In genomic region chr11:3808162-3808561, GRCm38 (mm10) we compare ENCODE assay signal across 10 mouse cellular contexts. TPM values are rescaled to one million over a fixed set of nuclear protein-coding genes. Genes with fewer than 3 reads are reported as not detected.
DNase-seq lines count a peak whose midpoint lies in the region.
"Had no signal": no experiment of that assay in that cellular context is flagged by ENCODE, and none has a peak within 500 bp of the region (broad histone marks: within the 10 kb centered on the region; RNA-seq: fewer than 3 reads in every experiment).

No protein-coding gene starts in this region.

- H3K4me1 ChIP-seq in heart, embryonic 10.5 days, result no peaks in the 10 kb centered on the region
- H3K4me1 ChIP-seq: limb, embryonic 15.5 days had no signal

- 0 out of 2 replicates have a peak, but pooled peaks cover 4% of the 10 kb centered on the region for H3K9me3 ChIP-seq in heart, embryonic 10.5 days
- H3K9me3 ChIP-seq: limb, embryonic 15.5 days had no signal

- no peaks in the 10 kb centered on the region for H3K36me3 ChIP-seq in heart, embryonic 10.5 days
- H3K36me3 ChIP-seq: limb, embryonic 15.5 days had no signal

- 24% methylated on average over 3 of the region's 3 CpGs for WGBS in heart, embryonic 10.5 days

- no peak overlapping the region for H3K4me3 ChIP-seq in heart, embryonic 10.5 days
- H3K4me3 ChIP-seq: limb, embryonic 15.5 days had no signal

- peak; percentile 53 for DNase-seq in heart, postnatal 4 days
- DNase-seq in heart, embryonic 10.5 days (ENCODE audit: low spot score), result no peak
- DNase-seq in right cerebral cortex, postnatal 4 days, result peak; percentile 40
- DNase-seq in right cerebral cortex, adult 18-20 months, result no peak
- DNase-seq in embryo, embryonic 11 days, result peak; percentile 47
- DNase-seq in thymus, postnatal 36 days, result no peak
- no peak for DNase-seq in thymus, postnatal 25 days
- no peak for DNase-seq in layer of hippocampus, adult 8-10 months (ENCODE audit: low spot score in 2 of 2)
- DNase-seq: gastrocnemius, postnatal 14 days had no signal

- H3K27me3 ChIP-seq in heart, embryonic 10.5 days (ENCODE audit: insufficient read depth, poor library complexity, severe bottlenecking), result peaks cover 9% of the 10 kb centered on the region; the same call in 1 of the 2 replicates
- H3K27me3 ChIP-seq: limb, embryonic 15.5 days had no signal

- H3K27ac ChIP-seq in heart, embryonic 10.5 days, result no peak overlapping the region
- H3K27ac ChIP-seq: limb, embryonic 15.5 days had no signal

RNA-seq across cellular contexts. Expression of gene Osbp2, which starts 55.5 kb away (rescaled TPM):
- total RNA-seq in heart, postnatal 4 days (2021), result 1 to 10 TPM; 5.4 to 6.1 TPM
- 0.11 and 0.29 TPM in 2 replicates for polyA plus RNA-seq in heart, embryonic 10.5 days (2016; fragmentation: Nextera tagmentation; extraction: Ambion mirVana)
- 10 to 100 TPM; 63.6 to 77.0 (median 69.9) TPM for total RNA-seq in layer of hippocampus, adult 8-10 months (2022)

Comparison
In these comparisons a context has a peak if more than half of its experiments do, and no peak if none do; other contexts are left out.
1. DNase-seq: peak in heart, postnatal 4 days (single experiment), right cerebral cortex, postnatal 4 days (single experiment) and embryo, embryonic 11 days (single experiment); none in heart, embryonic 10.5 days (single experiment), right cerebral cortex, adult 18-20 months (single experiment), thymus, postnatal 36 days (0 of 2), thymus, postnatal 25 days (single experiment) and layer of hippocampus, adult 8-10 months (0 of 2).
2. RNA of gene Osbp2, which starts 55.5 kb away (total RNA-seq): 63.6 to 77.0 TPM in layer of hippocampus, adult 8-10 months; 5.4 to 6.1 TPM in heart, postnatal 4 days; every median in the first group is over 4 times any median in the second.